Mouse (Mus musculus) cerebellum, postnatal 25 days (tissue): ENCODE measurements around the gene Prmt2.
A peak's percentile ranks its signal among the peaks of the same experiment; 100 is the strongest.

Experiments used
- DNase-seq, 2 experiments: peaks; one replicate each; pipeline ENCODE4 v3.0.0; 2021; ENCODE audit warnings: mixed read lengths in 2 of 2

The Prmt2 gene

DNA sequence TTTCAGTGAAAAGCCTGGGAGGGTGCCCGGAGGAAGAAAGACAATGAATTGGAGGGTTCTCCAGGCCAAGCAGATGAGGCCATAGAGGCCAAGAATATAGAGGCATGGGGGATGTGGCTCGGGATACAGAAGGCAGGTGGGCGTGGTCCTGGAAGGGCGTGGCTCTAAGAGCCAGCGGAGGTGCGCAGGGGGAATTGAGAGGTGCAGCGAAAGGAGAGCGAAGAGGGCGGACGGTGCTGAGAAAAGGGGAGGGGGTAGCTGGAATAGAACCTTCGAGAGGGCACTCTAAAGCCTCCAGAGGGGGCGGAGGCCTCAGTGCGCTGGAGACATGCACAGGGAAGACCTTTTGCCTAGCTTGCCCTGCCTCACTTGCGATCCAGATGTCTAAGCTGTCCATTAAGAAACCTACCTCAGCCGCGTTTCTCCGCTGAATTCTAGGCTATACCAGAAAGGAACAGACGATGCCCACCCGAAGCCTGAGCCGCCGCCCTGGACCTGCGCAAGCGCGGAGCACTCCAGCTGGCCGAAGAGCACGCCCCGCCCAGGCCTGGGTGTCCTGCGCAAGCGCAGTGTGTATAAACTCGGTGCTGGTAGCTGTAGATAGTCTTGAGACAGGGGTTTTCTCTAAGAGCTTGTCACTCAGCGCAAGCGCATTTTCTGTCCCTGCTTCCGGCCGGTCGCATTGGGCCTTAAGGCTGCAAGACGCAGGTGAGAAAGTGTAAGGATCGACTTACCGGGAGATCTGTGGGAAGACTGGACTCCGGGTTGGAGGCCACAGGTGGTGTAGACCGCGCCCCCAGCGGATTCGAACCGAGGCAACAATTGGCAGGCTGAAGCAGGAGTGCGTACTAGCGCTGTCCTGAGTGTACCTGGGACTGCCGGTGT, at the start of gene Prmt2:
Prmt2 (minus strand) TSS at position 525 of the 885 bp plus-strand sequence.
- peak; percentile 88 to 92 for DNase-seq

DNA sequence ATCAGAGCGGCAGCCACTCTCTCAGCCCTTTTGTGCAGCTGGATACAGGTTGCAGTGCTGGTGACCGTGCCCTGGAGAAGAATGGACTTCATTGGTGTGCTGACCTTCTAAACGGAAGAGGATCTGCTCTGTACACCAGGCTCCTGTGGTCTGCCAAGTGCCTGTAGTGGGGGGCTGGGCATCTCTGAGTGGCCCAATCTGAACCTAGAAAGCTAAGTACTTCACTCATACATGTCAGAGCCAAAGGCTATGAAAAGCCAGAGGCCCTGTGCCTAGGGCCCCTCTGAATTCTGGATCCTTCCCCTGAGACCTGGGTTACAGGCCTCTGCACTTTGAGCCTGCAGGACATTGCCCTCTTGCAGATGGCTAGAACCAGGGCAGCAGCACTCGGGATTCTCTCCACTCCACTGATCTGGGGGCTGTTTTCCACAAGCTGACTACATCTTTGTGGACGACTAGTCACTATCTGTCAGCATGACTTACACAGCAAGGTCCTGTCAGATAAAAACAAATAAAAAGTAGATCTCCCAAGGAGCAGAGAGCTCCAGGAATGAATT, 41.0 kb upstream of the Prmt2 start:
- no peak for DNase-seq

DNA sequence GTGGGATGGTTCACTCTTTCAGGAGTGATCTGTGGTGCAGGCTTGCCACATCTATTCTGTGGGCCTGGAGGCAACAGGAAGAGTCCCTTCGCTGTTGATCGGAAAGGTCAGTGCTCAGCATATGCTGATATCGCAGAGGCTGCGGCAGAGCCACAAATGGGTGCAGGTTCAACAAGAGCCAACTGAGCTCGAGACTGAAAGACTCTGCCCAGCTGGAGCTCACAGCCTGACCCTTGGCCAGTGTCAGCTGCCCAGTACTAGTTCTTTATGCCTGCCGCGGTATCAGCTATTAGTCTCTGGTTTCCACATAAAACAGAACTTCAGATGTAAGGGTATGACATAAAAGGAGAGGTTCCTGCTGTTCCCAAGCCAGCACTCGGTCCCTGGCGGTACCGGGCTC, 37.6 kb upstream of the Prmt2 start:
- DNase-seq: no peak

DNA sequence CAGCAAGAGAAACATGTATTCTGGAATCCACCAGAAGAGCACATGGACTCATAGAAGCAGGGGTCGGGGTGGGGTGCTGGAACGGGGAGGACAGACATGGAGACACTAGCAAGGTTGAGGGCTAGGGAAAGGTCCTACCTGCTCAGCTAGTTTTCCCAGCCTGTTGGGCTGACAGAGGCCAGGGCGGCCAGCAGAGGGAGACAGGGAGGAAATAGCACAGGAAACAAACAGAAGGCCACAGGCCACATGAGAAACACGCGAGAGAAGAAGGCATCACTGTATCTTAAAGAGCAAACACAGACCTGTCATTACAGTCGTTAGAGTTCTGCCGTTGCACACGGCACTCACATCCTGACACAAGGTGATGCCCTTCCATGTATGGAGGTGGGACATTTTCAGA, 33.6 kb upstream of the Prmt2 start:
- DNase-seq: peak in 1 of 2 experiments; percentile 42

DNA sequence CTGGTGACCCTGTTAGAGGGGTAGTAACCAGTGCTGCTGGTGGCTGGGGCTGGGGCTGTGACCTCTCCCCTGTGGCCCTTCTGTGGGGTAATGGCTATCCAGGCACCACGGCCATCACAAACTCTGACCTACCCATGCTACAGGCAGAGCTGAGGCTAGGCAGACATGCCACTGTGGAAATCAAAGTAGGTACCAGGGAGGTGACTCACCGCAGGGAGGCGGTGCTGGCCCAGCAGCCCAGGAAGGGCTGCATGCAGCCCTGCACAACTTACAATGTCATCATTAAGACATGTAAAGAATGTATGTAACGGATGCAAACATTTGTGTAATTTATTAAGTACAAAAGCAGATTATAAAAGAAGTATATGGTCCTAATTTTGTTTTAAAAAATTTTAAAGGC, 24.8 kb upstream of the Prmt2 start:
- no peak for DNase-seq

DNA sequence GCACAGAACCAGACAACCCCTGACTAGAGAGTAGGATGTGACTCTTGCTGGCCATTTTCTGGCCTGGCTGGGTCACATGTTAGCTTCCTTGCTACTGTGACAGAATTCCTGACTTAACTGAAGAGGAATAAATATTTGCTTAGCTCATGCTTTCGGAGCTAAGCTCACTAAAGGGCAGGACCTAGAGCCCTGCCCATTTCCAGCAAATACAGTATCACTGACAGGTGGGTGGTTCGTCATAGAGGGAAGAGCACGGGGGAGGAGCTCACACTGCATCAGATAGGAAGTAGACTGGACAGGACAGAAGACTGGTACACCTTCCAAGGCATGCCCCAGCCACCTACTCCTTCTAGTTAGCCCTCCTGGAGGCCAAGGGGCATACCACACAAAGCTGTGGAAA, 23.8 kb upstream of the Prmt2 start:
- no peak for DNase-seq

GRCm38 (mm10) chr10:76260358-76261059, 22.8 kb upstream of the Prmt2 start:
- DNase-seq: no peak

- DNase-seq: no peak
These were observed 22.0 kb upstream of the Prmt2 start for GRCm38 (mm10) chr10:76259566-76260232.

DNA sequence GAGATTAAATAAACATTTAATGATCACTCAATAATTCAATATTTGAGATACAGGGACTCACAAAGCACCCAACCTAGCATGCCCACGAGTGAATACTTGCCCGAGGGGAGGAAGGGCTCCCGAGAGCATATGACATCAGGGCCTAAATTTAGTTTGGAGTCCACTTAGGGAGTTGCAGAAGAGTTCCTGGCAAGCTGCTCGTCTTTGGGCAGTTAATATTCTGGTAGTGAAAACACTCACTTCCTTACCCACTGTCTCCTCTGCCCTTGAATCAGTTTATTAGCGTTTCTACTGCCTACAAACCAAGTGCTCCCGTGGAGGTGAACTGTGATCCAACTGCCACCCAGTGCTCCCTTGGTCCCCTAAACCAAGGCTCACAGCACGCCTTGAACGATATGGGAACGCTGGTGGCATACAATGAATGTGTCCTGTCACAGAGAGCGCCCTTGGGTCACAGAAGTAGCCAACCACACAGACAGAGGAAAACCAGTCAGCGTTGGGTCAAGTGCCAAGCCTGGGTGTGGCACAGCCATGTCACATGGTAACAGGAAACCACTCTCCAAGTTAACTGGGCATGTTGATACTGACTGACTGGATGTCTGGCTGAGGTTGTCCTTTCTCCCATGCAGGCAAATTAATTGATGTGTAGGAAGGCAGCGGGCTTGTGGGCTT, 20.2 kb upstream of the Prmt2 start:
- peak in 1 of 2 experiments; percentile 34 for DNase-seq

DNA sequence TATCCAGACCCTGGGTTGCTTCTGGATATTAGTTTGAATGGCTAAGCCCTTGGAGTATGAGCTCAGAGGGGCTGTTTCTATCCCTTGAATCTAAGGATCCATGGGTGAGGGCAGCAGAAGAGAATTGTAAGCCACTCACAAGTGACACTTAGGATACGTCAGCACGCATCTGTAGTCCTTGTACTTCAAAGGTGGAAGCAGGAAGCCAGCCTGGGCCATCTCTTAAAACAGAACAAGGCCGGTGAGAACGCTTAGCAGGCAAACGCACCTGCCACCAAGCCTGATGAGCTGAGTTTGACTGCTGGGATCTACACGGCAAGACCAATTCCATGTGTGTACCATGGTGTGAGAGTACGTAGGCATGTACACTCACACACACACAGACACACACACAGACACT, 19.6 kb upstream of the Prmt2 start:
- no peak for DNase-seq

- no peak for DNase-seq
These were observed 18.0 kb upstream of the Prmt2 start for GRCm38 (mm10) chr10:76255617-76256016.

- DNase-seq: no peak
These were observed 15.9 kb upstream of the Prmt2 start, which contains the start of gene S100b for GRCm38 (mm10) chr10:76253536-76253935. Gene S100b (plus strand): TSS chr10:76253853.

DNA sequence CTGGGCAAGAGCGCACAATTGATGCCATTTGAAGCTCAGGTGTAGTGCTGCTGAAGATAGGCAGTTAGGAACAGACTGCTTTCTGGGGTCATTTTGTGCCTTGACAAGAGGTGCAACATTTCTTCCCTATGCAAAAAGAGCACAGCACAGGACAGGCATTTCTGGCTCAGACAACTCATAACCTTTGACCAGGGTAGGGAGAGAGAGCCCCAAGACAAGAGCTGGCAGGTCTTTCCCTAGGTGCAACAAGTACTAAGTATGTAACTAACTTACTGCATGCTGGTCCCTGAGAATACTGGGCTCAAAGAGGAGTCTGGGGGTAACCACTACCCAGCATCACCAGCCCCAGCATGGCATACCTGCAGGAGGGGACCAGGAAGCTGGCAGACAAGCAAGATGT, 15.4 kb upstream of the Prmt2 start:
- no peak for DNase-seq

DNA sequence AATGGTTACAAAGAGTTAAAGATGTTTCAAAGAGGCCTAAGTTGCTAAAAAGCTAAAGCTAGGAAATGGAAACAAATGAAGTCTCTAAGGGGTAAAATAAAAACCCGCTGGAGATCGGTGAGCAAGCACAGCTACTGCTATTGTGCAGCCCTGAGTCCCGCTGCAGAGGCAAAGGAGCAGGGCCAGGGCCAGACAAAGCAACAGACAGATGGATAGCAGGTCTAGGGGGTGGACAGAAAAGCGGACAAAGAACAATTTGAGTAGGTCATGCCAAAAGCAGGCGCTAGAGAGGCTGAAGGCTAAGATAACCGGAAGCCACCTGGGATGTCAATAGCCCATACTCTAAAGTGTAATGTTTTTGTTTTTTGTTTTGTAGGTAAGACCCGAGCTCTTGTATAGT, 13.2 kb upstream of the Prmt2 start:
- no peak for DNase-seq

- DNase-seq: no peak
These were observed 10.9 kb upstream of the Prmt2 start for GRCm38 (mm10) chr10:76248647-76248968.

DNA sequence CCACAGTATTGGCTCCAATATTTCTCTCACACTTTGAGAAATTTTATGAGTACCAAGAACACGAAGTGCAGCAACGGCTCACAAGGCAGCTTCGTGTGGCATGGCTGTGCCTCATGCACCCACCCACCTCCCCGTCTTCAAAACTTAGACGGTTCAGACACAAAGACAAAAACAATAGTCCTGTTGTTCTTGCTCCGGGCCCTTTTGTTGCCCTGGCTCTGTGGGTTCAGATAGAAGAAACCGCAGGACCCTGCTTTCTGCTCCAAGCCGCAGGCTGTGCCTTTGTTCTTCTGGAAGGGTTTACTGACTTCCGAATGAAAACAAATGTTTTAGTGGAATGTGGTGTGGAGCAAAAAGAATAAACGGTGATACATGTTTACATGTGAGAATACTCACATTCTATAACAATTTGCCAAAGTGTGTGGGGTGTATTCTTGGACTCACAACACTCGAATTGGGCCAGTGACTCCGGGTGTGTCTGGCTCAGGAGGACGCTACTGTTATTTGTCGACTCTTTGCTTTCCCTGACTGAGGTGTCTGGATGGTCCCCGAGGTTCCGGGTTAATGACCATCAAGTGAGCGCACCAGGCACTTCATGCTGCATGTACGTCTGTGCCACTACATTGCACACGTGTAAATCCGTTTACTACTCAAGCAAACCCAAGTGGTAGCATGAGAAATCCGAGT, 10.4 kb upstream of the Prmt2 start:
- no peak for DNase-seq

- DNase-seq: no peak
These were observed 8.9 kb upstream of the Prmt2 start for GRCm38 (mm10) chr10:76246601-76247000.

- DNase-seq: no peak
These were observed 7.4 kb upstream of the Prmt2 start for GRCm38 (mm10) chr10:76245106-76245505.

GRCm38 (mm10) chr10:76239401-76239800, 1.7 kb upstream of the Prmt2 start:
- DNase-seq: no peak

DNA sequence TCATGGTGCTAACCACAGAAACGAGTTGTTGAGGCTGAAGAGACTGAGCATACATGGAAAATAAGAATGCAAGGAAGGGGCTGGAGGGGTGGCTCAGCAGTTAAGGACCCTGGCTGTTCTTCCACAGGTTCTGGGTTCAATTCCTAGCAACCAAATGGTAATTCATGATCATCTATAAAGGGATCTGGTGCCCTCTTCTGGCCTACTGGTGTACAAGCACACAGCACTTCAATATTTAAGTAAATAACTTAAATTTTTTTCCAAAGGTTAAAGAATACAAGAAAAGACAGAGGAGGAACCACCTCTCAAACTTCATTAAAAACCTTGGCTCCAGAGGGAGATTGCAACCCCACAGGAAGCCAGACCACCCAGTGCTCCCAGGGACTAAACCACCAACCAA, 8.0 kb downstream of the Prmt2 start:
- DNase-seq: no peak

DNA sequence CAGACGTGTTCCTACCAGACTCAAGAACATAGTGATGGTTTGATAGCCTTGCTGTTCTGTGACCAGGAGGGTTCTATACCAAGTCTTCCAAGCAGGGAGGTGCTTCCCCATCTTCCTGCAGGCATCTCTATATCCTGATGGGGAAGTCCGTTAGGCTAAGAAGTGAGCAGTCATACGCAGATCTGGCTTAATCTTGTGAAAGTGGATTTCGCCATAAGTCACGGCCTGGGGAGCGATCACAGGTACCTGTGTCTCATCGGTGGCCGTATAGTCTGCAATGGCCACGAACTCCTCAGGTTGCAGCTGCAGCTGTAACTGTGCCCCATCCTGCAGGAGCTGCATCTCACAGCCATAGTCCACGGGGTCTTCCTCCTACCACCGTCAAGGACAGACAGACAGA, 11.7 kb downstream of the Prmt2 start:
- DNase-seq: no peak

DNA sequence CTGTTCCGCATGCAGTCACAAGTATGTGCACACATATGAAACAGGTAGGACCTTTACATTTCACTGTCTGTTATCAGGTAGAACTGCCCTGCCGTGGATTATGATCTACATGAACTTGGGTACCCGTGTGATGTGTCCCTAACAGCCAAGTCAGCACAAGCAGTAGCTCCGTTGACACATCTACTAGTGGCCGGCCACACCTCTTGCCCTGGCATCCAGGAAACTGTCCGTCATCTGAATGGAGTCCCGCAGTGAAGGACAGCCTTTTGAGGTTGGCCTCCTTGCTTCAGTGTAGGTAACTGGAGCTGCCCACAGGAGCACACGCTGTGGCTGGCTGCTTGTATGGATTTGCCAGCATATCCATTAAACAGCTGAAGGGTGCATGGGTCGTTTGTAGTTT, 19.4 kb downstream of the Prmt2 start:
- no peak for DNase-seq
